Comparison of ENCODE assay signal across 8 mouse cellular contexts in genomic region chr12:102129508-102130030, GRCm38 (mm10). TPM values are rescaled to one million over a fixed set of nuclear protein-coding genes. Genes with fewer than 3 reads are reported as not detected.
DNase-seq lines count a peak whose midpoint lies in the region; ATAC-seq and TF ChIP-seq lines count a peak whose summit lies in the region.

No protein-coding gene starts in this region.

- H3K36me3 ChIP-seq in kidney, postnatal 0 days (ENCODE audit: insufficient read depth, low read length) = no peaks in the 10 kb centered on the region
- H3K36me3 ChIP-seq in embryonic facial prominence, embryonic 13.5 days = no peaks in the 10 kb centered on the region
- H3K36me3 ChIP-seq in intestine, embryonic 15.5 days = no peaks in the 10 kb centered on the region
- H3K36me3 ChIP-seq in midbrain, postnatal 0 days (ENCODE audit: insufficient read depth, low read length) = no peaks in the 10 kb centered on the region

- TF ChIP-seq CTCF in kidney, postnatal 0 days (IDR thresholded peaks at IDR 0.05; ENCODE audit: low read depth) = no peak
- no peak for TF ChIP-seq CTCF in midbrain, postnatal 0 days (IDR thresholded peaks at IDR 0.05)

- H3K27ac ChIP-seq in kidney, postnatal 0 days = no peak overlapping the region
- no peak overlapping the region for H3K27ac ChIP-seq in embryonic facial prominence, embryonic 13.5 days
- no peak overlapping the region for H3K27ac ChIP-seq in intestine, embryonic 15.5 days
- H3K27ac ChIP-seq in midbrain, postnatal 0 days (ENCODE audit: low read depth, low read length) = no peak overlapping the region

- H3K9ac ChIP-seq in kidney, postnatal 0 days (ENCODE audit: low read depth, low read length) = no peak overlapping the region
- H3K9ac ChIP-seq in embryonic facial prominence, embryonic 13.5 days = peak overlapping the region; percentile 70
- H3K9ac ChIP-seq in intestine, embryonic 15.5 days = peak overlapping the region; percentile 24; the same call in 1 of the 2 replicates
- H3K9ac ChIP-seq in midbrain, postnatal 0 days (replicated peaks; ENCODE audit: low read length, poor library complexity, severe bottlenecking) = peak overlapping the region; percentile 44

- peak overlapping the region; percentile 92 for H3K4me2 ChIP-seq in kidney, postnatal 0 days (ENCODE audit: low read length)
- peak overlapping the region; percentile 99 for H3K4me2 ChIP-seq in embryonic facial prominence, embryonic 13.5 days
- H3K4me2 ChIP-seq in intestine, embryonic 15.5 days (replicated peaks) = peak overlapping the region; percentile 90
- peak overlapping the region; percentile 96 for H3K4me2 ChIP-seq in midbrain, postnatal 0 days (ENCODE audit: low read depth, low read length, poor library complexity, severe bottlenecking)

- 1% methylated on average over 14 of the region's 14 CpGs for WGBS in kidney, postnatal 0 days
- WGBS in embryonic facial prominence, embryonic 13.5 days = under 1% methylated on average over 14 of the region's 14 CpGs
- 1% methylated on average over 14 of the region's 14 CpGs for WGBS in intestine, embryonic 15.5 days
- WGBS in midbrain, postnatal 0 days = under 1% methylated on average over 14 of the region's 14 CpGs

- DNase-seq in kidney, postnatal 0 days (ENCODE audit: low spot score) = no peak
- no peak for DNase-seq in kidney, postnatal 4 days
- DNase-seq in midbrain, postnatal 0 days (ENCODE audit: low spot score) = no peak
- no peak for DNase-seq in gastrocnemius, adult 18-20 months (ENCODE audit: low spot score)
- DNase-seq in thymus, postnatal 14 days = no peak
- no peak for DNase-seq in spleen, postnatal 14 days (ENCODE audit: low spot score in 2 of 2)

- peaks cover 35% of the 10 kb centered on the region for H3K27me3 ChIP-seq in kidney, postnatal 0 days (ENCODE audit: insufficient read depth, low read length)
- H3K27me3 ChIP-seq in embryonic facial prominence, embryonic 13.5 days = peaks cover 80% of the 10 kb centered on the region
- peaks cover 48% of the 10 kb centered on the region for H3K27me3 ChIP-seq in intestine, embryonic 15.5 days (replicated peaks)
- H3K27me3 ChIP-seq in midbrain, postnatal 0 days (ENCODE audit: insufficient read depth, low read length) = peaks cover 13% of the 10 kb centered on the region

- ATAC-seq in kidney, postnatal 0 days (replicated peaks; ENCODE audit: low FRiP score, low read depth) = no peak
- no peak for ATAC-seq in embryonic facial prominence, embryonic 13.5 days (ENCODE audit: insufficient number of reproducible peaks, insufficient read depth, low FRiP score, low TSS enrichment, low read depth)
- peak; percentile 20; the same call in 1 of the 2 replicates for ATAC-seq in intestine, embryonic 15.5 days
- peak; percentile 12; the same call in 1 of the 2 replicates for ATAC-seq in midbrain, postnatal 0 days (ENCODE audit: low FRiP score)

- H3K4me3 ChIP-seq in kidney, postnatal 0 days (replicated peaks; ENCODE audit: low read depth, low read length) = peak overlapping the region; percentile 47
- H3K4me3 ChIP-seq in embryonic facial prominence, embryonic 13.5 days = peak overlapping the region; percentile 58
- peak overlapping the region; percentile 41 for H3K4me3 ChIP-seq in intestine, embryonic 15.5 days (replicated peaks)
- peak overlapping the region; percentile 56 for H3K4me3 ChIP-seq in midbrain, postnatal 0 days (ENCODE audit: low read depth, low read length)

- H3K4me1 ChIP-seq in kidney, postnatal 0 days (replicated peaks; ENCODE audit: insufficient read depth, low read length) = peaks cover 18% of the 10 kb centered on the region; the same call in 1 of the 2 replicates
- peaks cover 20% of the 10 kb centered on the region for H3K4me1 ChIP-seq in embryonic facial prominence, embryonic 13.5 days
- H3K4me1 ChIP-seq in intestine, embryonic 15.5 days (replicated peaks) = peaks cover 13% of the 10 kb centered on the region
- peaks cover 10% of the 10 kb centered on the region; the same call in 1 of the 2 replicates for H3K4me1 ChIP-seq in midbrain, postnatal 0 days (ENCODE audit: insufficient read depth, low read length)

- H3K9me3 ChIP-seq in kidney, postnatal 0 days (replicated peaks; ENCODE audit: low read length) = no peaks in the 10 kb centered on the region
- no peaks in the 10 kb centered on the region for H3K9me3 ChIP-seq in embryonic facial prominence, embryonic 13.5 days
- H3K9me3 ChIP-seq in intestine, embryonic 15.5 days = no peaks in the 10 kb centered on the region
- H3K9me3 ChIP-seq in midbrain, postnatal 0 days (ENCODE audit: low read length) = no peaks in the 10 kb centered on the region

RNA-seq across cellular contexts. Expression of gene Slc24a4, which starts 1.0 kb away (rescaled TPM):
- polyA plus RNA-seq in kidney, postnatal 0 days (2015; fragmentation: Nextera tagmentation; extraction: Ambion mirVana) = not detected in 2 replicates
- polyA plus RNA-seq in embryonic facial prominence, embryonic 13.5 days (2015; fragmentation: Nextera tagmentation; extraction: Ambion mirVana) = 0.39 and 0.76 TPM in 2 replicates
- 0.93 and 1.1 TPM in 2 replicates for polyA plus RNA-seq in intestine, embryonic 15.5 days (2015; fragmentation: Nextera tagmentation; extraction: Ambion mirVana)
- 5.0 and 5.3 TPM in 2 replicates for total RNA-seq in midbrain, postnatal 0 days (2014; rRNA removed)
- polyA plus RNA-seq in midbrain, postnatal 0 days (2015; fragmentation: Nextera tagmentation; extraction: Ambion mirVana) = 2.4 and 2.6 TPM in 2 replicates
- total RNA-seq in gastrocnemius, adult 18-20 months (2021) = not detected

Comparison
In these comparisons a context has a peak if more than half of its experiments do, and no peak if none do; other contexts are left out.
1. ATAC-seq: peak in intestine, embryonic 15.5 days (single experiment) and midbrain, postnatal 0 days (single experiment); none in kidney, postnatal 0 days (single experiment) and embryonic facial prominence, embryonic 13.5 days (single experiment).
2. Peak in every context shown above with its lines, with median percentiles within 50 percentile points of each other: H3K4me2 ChIP-seq and H3K4me3 ChIP-seq.